Mouse (Mus musculus): Measurements from ENCODE around the gene Fndc11.

DNA sequence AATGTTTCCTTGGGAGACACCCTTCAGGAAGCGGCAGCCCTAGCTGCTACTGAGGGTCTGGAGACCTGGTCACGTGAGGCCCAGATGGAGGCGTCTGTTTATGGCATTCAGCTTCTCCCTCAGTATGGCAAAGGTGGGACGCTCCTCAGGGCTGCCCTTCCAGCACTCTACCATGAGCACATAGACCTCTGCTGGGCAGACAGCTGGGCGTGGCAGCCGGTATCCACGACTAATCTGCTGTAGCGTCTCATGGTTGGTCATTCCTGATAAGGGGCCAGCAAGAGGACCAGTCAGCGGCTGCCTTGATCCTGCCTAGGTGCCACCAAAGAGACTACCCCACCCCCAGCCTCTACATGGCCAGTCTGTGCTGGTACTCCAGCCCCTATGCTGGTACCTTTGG lies 13.7 kb upstream of the Fndc11 start:
- no peak for TF ChIP-seq CTCF (IDR thresholded peaks at IDR 0.05; ENCODE audit: borderline replicate concordance, insufficient read depth, low read depth, low read length)
- TF ChIP-seq POLR2A (IDR thresholded peaks at IDR 0.05; ENCODE audit: borderline replicate concordance, insufficient read depth, low read length) = no peak
